Mouse (Mus musculus) lung, adult 2 months (tissue): Measurements from ENCODE around the gene Chid1.

ENCODE experiments used
- CTCF ChIP-seq: fragments of 200-500 bp; IDR thresholded peaks from 2 replicates; pipeline ENCODE4 v1.5.1; 2011; ENCODE audit warnings: mild to moderate bottlenecking, low read length, control low read depth; ENCODE audit not compliant: insufficient read depth
- POLR2A ChIP-seq: fragments of 200-500 bp; IDR thresholded peaks from 2 replicates; pipeline ENCODE4 v1.6.1; 2011; ENCODE audit warnings: low read depth, mild to moderate bottlenecking, control low read depth, low read length, borderline replicate concordance; ENCODE audit errors: extremely low read depth

DNA sequence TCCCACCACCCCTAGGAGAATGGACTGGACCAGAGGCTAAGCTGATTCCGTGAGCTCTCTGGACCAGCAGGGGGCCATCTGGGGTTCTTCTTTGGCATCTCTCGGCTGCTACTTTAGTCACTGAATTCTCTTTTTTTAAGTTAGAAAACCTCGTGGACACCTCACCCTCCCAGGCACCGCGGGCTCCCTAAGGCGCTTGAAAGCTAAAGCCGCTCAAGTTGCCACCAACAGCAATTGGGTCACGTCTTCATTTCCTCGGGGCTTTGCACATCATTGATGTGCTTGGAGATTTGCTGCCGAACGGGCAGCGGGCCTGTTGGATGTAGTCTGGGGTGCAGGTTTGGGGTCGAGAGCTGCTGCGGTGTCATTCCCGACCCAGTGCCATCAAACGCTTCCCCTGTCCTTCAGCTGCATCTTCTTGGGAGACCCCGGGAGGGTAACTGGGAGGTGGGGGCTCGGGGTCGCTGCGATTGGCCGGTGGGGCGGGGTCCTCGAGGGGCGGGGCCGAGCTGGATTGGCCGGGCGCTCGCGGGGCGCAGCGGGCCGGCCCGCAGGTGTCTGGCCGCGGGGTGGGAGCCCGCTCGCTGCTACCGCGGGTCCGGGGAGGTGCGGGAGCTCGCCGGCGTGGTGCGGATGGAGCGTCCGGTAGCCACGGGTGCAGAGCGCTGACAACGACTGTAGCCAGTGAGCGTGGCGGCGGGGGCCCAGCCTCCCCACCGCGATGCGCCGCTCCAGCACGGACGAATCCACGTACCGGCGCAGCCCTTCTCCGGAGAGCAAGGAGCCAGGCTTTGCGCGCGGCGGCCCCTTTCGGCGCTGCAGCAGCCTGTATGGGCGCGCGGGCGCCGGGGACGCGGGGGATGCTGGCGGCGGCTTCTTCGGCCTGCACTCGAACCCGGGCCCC lies 57.9 kb downstream of the Chid1 start:
- TF ChIP-seq POLR2A (no peak), CTCF (peak; percentile 52)
